Mouse (Mus musculus) ES-CJ7 (cell line): ENCODE data around the gene H2al2a.

Experiments used
- DNase-seq: peaks from one replicate; pipeline ENCODE4 v3.0.0; 2011; ENCODE audit warnings: low read depth, low spot score

The H2al2a gene

GRCm38 (mm10) chr2:17996858-17997257 lies at the start of gene H2al2a:
Gene H2al2a, minus strand, starts transcription at chr2:17996958.
- DNase-seq, result no peak

- no peak for DNase-seq
Measured at GRCm38 (mm10) chr2:18046186-18046585, 49.4 kb upstream of the H2al2a start.

DNA sequence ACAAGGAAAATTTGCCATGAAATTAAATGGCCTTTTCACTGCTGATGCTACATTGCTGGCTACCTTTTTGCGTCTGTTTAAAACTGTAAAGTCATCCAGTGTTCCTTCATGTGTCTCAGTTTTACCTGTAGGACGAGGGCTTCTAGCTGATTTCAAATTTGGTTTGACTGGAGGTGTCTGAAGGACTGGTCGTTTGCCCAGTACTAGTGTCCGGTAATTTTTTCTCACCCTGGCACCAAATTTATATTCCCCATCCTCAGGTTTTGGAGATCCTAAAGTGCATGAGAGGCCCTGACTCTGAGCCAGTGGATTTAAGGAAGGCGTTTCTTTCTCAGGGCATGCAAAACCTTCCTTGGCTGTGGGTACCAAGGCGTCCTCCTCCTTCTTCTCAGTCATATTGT lies 49.0 kb upstream of the H2al2a start:
- no peak for DNase-seq

- DNase-seq, result no peak
Measured at GRCm38 (mm10) chr2:18045143-18045780, 48.5 kb upstream of the H2al2a start.

GRCm38 (mm10) chr2:18041199-18041885 lies 44.6 kb upstream of the H2al2a start:
- peak; percentile 53 for DNase-seq

GRCm38 (mm10) chr2:18040347-18041160 lies 43.8 kb upstream of the H2al2a start:
- DNase-seq, result peak; percentile 79

DNA sequence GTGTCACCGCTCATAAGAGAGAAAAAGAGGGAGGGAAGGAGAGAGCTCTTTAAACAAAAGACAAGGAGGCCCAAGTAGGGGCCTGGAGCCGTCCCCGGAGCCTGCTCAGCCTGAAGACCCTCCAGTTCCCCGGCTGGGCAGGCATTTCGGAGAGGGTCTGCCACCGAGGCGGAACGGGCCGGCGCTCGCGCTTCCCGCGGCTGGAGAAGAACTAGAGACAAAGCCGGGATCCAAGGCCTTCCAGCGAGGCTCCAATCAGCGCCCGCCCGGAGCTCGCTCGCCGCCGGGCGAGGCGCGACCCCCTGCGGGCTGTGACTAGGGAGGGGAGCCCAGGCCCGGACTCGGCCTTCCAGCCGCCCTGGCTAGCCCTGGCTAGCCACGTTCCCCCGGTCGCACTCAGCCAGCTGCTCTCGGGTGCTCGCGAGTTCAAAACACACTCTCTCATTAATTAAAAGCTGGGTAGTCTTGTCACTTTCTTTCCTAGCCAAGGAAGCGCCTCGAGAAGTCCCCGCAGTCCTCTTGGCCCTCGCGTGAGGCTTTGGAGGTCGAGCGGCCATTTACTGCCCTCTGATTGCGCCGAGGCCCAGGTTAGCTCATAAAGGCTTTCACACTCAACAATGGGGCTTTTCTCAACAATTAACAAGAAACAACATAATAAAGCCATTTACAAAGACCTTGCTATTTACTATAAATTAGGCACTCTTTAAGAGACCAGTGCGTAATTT lies 43.0 kb upstream of the H2al2a start:
- peak; percentile 52 for DNase-seq

DNA sequence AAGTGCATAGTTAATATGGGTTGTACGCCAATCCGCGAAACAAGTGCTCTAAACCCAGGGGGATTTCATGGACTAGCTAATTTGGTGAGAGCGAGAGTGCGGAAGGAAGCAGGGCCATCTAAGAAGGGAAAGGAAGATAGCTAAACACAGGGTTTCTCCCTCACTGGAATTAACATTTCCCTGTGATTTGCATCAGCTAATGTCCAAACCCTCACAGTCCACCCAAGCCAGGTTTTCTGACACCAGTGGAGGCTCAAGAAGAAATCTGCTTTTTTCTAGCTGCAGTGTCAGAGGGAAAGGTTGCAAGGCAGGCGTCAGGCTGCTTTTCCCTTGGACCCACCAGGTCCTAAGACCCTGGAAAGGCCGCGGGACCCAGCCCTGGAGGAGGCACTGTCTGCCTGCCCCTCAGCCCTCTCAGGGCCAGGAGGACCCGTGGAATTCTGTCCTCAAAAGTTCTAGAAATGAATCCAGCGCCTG lies 42.2 kb upstream of the H2al2a start:
- DNase-seq, result no peak

- DNase-seq, result no peak
Measured at GRCm38 (mm10) chr2:18038141-18038752, 41.5 kb upstream of the H2al2a start.

DNA sequence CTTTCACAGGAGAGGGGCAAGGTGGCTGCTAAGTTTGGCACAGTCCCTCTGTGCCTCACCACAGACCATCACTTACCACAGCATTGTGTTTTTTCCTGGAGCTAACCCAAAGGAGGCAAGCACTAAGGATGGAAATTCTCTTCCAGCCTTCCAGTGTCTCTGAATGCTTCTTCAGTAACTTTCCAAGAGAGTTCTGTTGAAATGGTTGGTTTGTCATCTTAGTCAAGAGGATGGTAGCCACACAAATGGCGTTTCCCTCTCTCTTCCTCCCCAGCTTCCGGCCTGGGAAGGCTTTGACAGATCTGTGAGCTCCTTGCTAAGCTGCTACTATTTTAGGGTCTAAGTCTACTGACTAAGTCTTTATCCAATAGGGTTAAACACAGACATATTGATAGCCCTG lies 40.7 kb upstream of the H2al2a start, which contains the start of gene A930004D18Rik:
TSS of gene A930004D18Rik (minus strand) at position 247 of the 400 bp plus-strand sequence.
- no peak for DNase-seq

DNA sequence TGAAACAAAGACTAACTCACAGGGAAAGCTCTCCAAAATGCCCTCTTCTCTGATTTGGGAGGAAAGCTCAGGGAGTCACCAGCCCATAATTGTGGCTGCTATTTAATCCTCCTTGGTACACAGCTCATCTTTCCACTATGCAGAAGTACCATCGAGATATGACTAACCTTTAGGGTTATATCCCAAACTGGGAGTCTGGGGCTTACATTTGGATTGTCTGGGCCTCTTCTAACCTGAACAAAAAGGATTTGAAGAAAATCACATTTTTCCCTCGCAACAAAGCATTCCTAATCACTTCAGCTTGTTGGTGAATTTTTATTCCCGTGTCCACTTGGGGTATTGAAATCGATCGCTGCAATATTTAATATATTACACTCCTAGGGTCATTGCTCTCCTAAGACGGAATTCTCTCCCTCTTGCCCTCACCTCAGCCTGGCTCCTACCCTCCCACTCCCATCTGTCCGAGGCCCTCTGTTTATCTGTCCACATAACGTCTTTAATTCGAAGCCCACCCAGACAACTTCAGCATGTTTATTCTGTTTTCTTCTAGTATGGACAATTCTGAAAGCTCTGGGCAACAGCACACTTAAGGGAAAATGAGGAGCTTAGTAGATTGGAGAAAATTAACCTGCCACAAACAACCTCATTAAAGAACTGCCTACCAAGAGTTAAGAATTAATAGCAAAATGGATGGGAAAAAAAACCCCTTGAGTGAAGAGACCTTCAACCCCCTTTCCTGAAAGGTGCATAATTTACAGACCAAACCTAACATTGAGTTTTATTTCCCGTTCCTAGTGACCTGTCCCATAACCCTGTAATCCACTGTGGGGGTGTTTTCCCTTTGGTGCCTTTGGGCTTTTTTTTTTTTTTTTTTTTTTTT lies 37.9 kb upstream of the H2al2a start:
- DNase-seq, result no peak

DNA sequence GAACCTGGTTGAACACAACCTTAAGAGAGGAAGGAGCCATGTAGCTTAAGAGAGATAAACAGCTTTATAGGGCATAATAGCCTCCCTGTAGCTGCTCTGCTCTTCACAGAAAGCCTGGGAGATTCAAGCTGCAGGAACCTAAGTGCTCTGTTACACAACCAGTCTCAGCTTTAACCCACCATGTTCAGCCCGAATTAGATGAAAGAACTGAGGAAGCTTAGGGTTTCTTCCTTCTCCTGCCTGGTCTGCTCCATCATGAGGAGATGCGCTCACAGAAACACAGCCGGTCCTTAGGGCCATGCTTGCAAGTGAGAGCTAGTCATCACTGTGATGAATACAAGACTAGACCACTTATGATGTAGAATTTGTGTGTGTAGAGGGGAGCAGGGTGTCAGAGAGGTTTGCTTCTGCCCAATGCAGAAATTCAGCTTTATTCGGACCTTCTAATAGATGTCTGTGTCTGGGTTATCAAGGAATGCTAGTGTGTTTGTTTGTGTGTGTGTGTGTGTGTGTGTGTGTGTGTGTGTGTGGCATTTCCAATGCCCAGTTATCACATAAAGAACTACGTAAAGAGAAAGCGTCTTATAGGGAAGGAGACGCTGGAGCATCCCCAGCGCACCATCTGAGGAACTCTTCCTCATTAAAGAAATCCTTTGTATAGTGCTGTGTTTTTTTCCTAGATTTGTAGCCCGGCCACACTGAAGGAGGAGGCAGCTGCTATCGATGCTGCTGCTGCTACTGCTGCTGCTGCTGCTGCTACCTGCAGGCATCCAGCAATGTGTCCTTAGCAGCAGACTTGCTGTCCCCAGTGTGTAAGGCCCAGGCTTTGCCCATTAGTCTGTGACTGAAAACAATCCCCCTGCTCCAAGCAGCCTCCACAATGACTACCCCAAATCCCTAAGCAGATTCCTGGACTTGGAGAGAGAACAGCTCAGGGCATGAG lies 36.7 kb upstream of the H2al2a start:
- no peak for DNase-seq

- no peak for DNase-seq
Measured at GRCm38 (mm10) chr2:18032538-18032895, 35.8 kb upstream of the H2al2a start.

DNA sequence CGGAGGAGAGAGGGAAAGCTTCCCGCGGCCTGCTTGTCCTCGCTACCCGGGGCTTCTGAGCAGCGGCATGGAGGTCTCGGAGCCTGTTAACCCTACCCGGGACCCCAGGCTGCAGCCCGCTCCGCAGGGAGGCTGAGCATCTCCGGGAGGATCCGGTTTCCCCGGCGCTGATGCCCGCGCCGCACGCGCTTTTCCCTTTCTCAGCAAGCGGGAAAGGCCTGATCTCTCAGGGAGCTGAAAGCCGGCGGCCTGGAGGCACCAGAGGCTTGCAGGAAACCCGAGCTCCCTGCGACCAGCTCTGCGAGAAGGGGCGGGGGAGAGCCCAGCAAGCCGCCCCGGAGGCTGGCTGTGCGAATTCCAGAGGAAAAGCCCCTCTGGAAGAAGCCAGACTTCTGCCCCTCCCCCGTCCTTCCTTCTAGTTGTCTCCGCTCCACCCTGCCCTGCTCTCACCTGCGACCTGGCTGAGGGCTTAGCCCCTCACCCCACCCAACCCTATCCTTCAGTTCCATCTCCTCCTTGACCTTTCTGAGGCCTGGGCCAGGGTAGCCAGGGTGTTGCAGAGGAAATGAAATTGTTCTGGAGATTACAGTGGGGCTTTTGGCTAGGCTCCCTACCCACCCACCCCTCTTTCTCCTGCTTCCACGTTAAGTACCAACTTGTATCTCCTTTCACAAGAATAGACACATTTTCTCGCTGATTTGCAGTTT lies 35.2 kb upstream of the H2al2a start:
- peak; percentile 88 for DNase-seq

DNA sequence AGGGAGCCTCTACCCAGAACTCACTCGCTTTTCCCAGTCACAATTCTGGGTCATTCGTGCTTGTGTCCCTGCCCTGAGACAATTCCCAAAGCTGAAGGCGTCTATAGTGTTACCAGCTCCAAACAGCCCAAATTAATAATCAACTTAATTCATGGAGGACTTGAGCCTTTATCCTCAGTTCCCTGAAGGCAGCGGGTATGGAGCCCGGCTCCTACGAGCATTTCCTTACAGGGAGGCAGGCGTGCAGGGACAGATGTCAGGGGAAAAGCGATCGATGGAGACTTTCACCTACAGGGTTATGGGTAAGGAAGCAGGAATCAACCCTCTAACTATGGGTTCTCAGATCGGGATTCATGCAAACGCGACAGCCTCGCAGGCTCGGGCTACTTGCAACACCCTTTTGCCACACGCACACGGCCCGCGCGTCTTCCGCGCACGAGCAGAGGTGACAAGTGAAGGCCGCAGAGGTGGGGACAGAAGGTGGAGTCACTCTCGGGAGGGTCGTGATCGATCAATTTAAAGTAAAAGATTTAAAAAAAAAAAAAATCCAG lies 34.6 kb upstream of the H2al2a start:
- DNase-seq, result peak; percentile 67

- DNase-seq, result no peak
Measured at GRCm38 (mm10) chr2:18030581-18030980, 33.8 kb upstream of the H2al2a start.

DNA sequence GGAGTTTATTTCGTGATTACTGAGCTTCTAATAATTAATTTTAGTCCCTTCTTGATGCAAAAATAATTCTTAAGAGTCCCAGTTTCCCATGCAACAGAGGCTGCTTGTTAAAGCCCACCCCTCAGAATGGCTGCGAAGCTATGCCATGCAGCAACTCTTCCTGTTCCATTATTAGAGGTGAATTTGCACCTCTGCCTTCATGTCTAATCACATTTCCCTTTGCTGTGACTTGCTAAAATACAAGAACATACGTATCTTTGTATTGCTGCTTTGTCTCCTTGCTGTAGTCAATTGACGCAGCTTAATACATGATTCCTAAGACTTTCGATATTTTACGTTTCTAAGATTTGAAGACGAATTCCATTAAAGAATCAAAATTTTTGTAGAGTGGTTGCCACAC lies 32.9 kb upstream of the H2al2a start:
- DNase-seq, result no peak
